Mouse (Mus musculus) neural tube, embryonic 14.5 days (tissue): ENCODE measurements at regions not wholly inside any gene's neighbourhood (a gene's known extent, or its start where the extent isn't known, plus 50 kb on each side); places are given as distances from the start of the nearest gene placed in this dataset.

Experiments used
- ATAC-seq: fragments of 200-750 bp; cut with Nextera tagmentation; 2 replicates; pipeline ENCODE4 v1.8.0; 2017; ENCODE audit warnings: low read depth, mild to moderate bottlenecking, moderate TSS enrichment, moderate library complexity
- H3K27ac ChIP-seq: fragments of 300-500 bp; sonication (generic); 2 replicates; pipeline ENCODE4 v1.5.1; 2014; ENCODE audit warnings: low read depth, mild to moderate bottlenecking, control low read depth, low read length, moderate library complexity, mixed read lengths
- H3K27me3 ChIP-seq: fragments of 300-500 bp; sonication (generic); 2 replicates; pipeline ENCODE4 v1.6.1; 2014; ENCODE audit warnings: low read length; ENCODE audit not compliant: control insufficient read depth, insufficient read depth
- H3K36me3 ChIP-seq: fragments of 300-500 bp; sonication (generic); 2 replicates; pipeline ENCODE4 v1.6.1; 2014; ENCODE audit warnings: low read length, mixed read lengths; ENCODE audit not compliant: control insufficient read depth, insufficient read depth
- H3K4me1 ChIP-seq: fragments of 300-500 bp; sonication (generic); 2 replicates; pipeline ENCODE4 v1.6.1; 2014; ENCODE audit warnings: low read length; ENCODE audit not compliant: control insufficient read depth, insufficient read depth
- H3K4me2 ChIP-seq: fragments of 300-500 bp; sonication (generic); 2 replicates; pipeline ENCODE4 v1.6.1; 2014; ENCODE audit warnings: mild to moderate bottlenecking, low read depth, low read length, control low read depth
- H3K4me3 ChIP-seq: fragments of 300-500 bp; sonication (generic); 2 replicates; pipeline ENCODE4 v1.5.1; 2014; ENCODE audit warnings: low read depth, low read length, control low read depth, mixed read lengths
- H3K9ac ChIP-seq: fragments of 300-500 bp; sonication (generic); replicated peaks from 2 replicates; pipeline ENCODE4 v1.6.1; 2014; ENCODE audit warnings: low read depth, mild to moderate bottlenecking, control low read depth, low read length, mixed read lengths
- H3K9me3 ChIP-seq: fragments of 300-500 bp; sonication (generic); 2 replicates; pipeline ENCODE4 v1.6.1; 2016; ENCODE audit warnings: low read length; ENCODE audit not compliant: control insufficient read depth
- WGBS: fragments of 180-500 bp; shearing (Covaris S2); extraction: QIAGEN DNeasy Blood & Tissue Kit; methylation state at CpG from one replicate; pipeline ENCODE4 v1.1.7; 2014; 5-methylcytosine and 5-hydroxymethylcytosine counted together

DNA sequence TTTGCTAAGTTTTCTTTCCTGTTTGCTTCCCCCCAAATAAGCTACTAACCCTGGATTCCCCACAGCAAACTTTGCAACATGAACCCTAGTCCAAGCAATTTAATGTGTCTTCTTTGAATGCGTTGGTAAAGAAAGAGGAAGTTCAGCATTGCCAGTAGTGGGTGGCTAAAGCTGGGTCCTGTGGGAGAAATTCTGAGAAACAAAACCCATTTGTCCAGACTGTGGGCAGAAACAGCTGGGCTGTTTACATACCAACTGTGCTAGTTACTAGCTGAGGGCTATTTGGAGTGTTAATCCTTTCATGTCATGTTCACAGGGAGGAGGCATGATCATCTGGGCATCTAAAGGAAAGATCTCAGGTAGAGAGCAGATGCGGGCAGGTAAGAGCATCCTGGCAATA is 51.8 kb upstream of the 1190002N15Rik start:
- Histone ChIP-seq H3K9ac (no peak overlapping the region), H3K9me3 (no peaks in the 10 kb centered on the region), H3K4me1 (no peaks in the 10 kb centered on the region), H3K27me3 (no peaks in the 10 kb centered on the region), H3K4me3 (no peak overlapping the region), H3K36me3 (no peaks in the 10 kb centered on the region), H3K27ac (no peak overlapping the region), H3K4me2 (no peak overlapping the region)
- no peak for ATAC-seq
- WGBS, result 84% methylated on average over 2 of the region's 2 CpGs

GRCm38 (mm10) chr9:94604993-94605392 is 64.7 kb upstream of the Slc9a9 start:
- no peaks in the 10 kb centered on the region for H3K27me3 ChIP-seq
- no peak overlapping the region for H3K4me3 ChIP-seq
- WGBS, result 89% methylated on average over 2 of the region's 2 CpGs
- no peak for ATAC-seq
- H3K36me3 ChIP-seq, result no peaks in the 10 kb centered on the region
- H3K4me2 ChIP-seq, result no peak overlapping the region
- H3K9me3 ChIP-seq, result no peaks in the 10 kb centered on the region
- H3K9ac ChIP-seq, result no peak overlapping the region
- H3K27ac ChIP-seq, result no peak overlapping the region
- H3K4me1 ChIP-seq, result no peaks in the 10 kb centered on the region

DNA sequence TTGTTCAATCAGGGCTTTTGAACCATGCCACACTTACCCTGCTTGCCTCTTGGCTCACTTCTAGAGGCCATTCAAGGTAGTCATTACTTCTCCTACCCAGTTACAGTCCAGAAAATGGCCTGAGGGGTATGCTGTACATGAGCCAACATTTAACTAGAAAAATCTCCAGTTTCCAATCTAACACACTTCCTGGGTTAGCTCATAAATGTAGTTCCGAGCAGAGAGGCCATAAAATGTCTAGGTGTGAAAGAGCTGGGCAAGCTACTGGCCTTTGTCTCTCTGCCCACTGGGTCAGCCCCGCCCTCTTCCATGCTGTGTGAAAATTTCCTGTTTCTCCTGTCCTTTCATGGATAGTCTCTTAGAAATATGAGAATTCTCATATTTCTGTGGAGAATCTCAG is 63.3 kb upstream of the Slc9a9 start:
- ATAC-seq, result no peak
- no peak overlapping the region for H3K4me2 ChIP-seq
- H3K9me3 ChIP-seq, result no peaks in the 10 kb centered on the region
- H3K9ac ChIP-seq, result no peak overlapping the region
- WGBS, result 54% methylated on average over 2 of the region's 2 CpGs
- no peak overlapping the region for H3K4me3 ChIP-seq
- no peaks in the 10 kb centered on the region for H3K4me1 ChIP-seq
- no peak overlapping the region for H3K27ac ChIP-seq
- H3K36me3 ChIP-seq, result no peaks in the 10 kb centered on the region
- H3K27me3 ChIP-seq, result no peaks in the 10 kb centered on the region

DNA sequence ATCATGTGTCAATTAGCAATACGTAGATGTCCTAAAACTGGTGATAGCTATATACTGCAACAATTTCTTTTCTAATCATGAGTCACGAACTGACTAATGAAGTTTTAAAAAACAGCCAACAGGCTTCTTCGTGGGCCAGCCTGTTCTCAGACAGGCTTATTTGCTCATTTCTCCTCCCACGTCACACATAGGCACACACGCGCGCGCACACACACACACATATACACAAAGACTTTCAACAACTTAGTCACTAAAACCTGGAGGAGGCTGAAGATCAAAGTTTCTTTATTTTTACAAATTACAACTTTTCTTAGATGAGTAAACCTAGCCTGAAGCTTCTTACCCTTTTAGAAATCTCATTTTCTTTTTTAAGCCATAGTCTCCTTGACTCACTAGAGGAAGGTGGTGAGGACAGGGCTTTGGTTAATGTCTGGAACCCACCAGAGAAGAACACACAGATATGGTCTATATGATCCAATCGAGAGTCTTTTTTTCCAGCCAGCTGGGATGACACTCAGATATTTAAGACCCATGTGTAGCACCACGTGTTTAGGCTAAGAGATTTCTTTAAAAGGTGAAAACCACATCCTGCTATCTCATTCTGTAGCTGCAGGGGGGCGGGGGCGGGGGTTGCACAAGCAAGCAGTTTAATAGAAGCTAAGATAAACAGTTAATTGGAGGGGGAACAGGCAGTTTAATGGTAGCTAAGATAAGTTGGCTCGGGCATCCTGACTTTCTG is 62.5 kb upstream of the Slc9a9 start:
- Histone ChIP-seq H3K4me1 (no peaks in the 10 kb centered on the region), H3K36me3 (no peaks in the 10 kb centered on the region), H3K27ac (no peak overlapping the region), H3K4me3 (no peak overlapping the region), H3K27me3 (no peaks in the 10 kb centered on the region), H3K4me2 (no peak overlapping the region), H3K9me3 (no peaks in the 10 kb centered on the region), H3K9ac (no peak overlapping the region)
- ATAC-seq, result no peak
- WGBS, result 85% methylated on average over 13 of the region's 13 CpGs

DNA sequence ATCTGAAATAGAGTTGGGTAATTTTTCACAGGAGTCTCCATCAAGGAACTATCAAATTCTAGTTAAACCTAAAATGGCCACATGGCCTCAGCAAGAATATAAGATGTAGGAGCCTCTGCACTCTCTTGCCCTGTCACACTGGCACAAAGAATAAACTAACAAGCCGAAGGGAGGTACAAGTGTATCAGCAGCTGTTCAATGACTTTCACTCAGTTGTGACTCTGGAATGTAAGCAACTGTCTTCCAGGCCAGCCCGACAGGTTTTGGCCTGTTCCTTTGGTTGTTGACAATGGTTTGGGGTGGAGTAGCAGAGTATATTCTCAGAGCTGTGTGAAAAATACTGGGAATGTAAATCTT is 62.0 kb upstream of the Slc9a9 start:
- no peaks in the 10 kb centered on the region for H3K4me1 ChIP-seq
- no peaks in the 10 kb centered on the region for H3K9me3 ChIP-seq
- ATAC-seq, result no peak
- no peaks in the 10 kb centered on the region for H3K27me3 ChIP-seq
- WGBS, result 81% methylated on average over 2 of the region's 2 CpGs
- H3K27ac ChIP-seq, result no peak overlapping the region
- no peaks in the 10 kb centered on the region for H3K36me3 ChIP-seq
- no peak overlapping the region for H3K4me3 ChIP-seq
- no peak overlapping the region for H3K4me2 ChIP-seq
- no peak overlapping the region for H3K9ac ChIP-seq

GRCm38 (mm10) chr9:94610101-94610500 is 59.6 kb upstream of the Slc9a9 start:
- WGBS, result 78% methylated on average over 3 of the region's 3 CpGs
- Histone ChIP-seq H3K9ac (no peak overlapping the region), H3K4me3 (no peak overlapping the region), H3K36me3 (no peaks in the 10 kb centered on the region), H3K9me3 (no peaks in the 10 kb centered on the region), H3K4me2 (no peak overlapping the region), H3K27ac (no peak overlapping the region), H3K27me3 (no peaks in the 10 kb centered on the region), H3K4me1 (no peaks in the 10 kb centered on the region)
- ATAC-seq, result no peak

DNA sequence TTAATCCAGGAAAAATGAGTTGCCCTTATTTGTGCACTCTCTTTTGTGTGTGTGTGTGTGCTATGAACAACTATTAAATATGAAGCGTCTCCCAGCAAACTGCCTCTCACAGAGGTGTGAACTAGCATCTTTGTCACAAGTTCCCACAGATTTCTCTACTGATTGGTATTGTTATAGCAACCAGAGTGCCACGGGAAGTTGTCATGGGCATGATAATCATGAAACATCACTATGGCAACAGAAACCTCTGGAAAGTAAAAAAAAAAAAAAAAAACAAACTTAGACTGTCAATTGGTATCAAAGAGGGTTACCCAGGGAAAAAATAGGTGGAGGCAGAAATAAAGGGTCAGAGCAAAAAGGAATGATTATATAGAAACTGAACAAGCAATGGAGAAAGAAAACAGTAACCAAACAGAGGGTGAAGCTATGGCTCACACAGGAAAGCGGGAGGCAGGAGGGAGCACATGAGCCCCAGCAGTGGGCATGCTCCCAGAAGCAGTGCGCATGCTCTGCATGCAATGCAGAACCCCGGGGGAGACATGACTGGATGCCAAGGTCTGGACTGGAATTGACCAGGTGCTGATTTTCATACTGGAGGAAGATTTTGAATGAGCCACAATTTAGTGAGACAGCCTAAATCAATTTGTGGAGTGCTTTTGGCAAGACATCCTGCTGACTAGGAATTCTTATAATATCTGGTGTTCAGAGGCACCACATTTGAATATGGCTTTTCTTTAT is 58.9 kb upstream of the Slc9a9 start:
- 28% methylated on average over 5 of the region's 5 CpGs for WGBS
- no peaks in the 10 kb centered on the region for H3K4me1 ChIP-seq
- no peak overlapping the region for H3K4me3 ChIP-seq
- no peak overlapping the region for H3K9ac ChIP-seq
- no peaks in the 10 kb centered on the region for H3K27me3 ChIP-seq
- no peaks in the 10 kb centered on the region for H3K9me3 ChIP-seq
- H3K4me2 ChIP-seq, result 0 out of 2 replicates have a peak overlapping the region, but pooled peaks have one; percentile 1
- H3K36me3 ChIP-seq, result no peaks in the 10 kb centered on the region
- H3K27ac ChIP-seq, result no peak overlapping the region
- ATAC-seq, result peak; percentile 83

GRCm38 (mm10) chr9:94613891-94614671 is 55.6 kb upstream of the Slc9a9 start:
- ATAC-seq, result peak; percentile 82
- H3K9ac ChIP-seq, result no peak overlapping the region
- WGBS, result 43% methylated on average over 6 of the region's 6 CpGs
- H3K9me3 ChIP-seq, result no peaks in the 10 kb centered on the region
- H3K4me2 ChIP-seq, result no peak overlapping the region
- H3K4me3 ChIP-seq, result no peak overlapping the region
- H3K27me3 ChIP-seq, result no peaks in the 10 kb centered on the region
- H3K36me3 ChIP-seq, result no peaks in the 10 kb centered on the region
- H3K27ac ChIP-seq, result no peak overlapping the region
- no peaks in the 10 kb centered on the region for H3K4me1 ChIP-seq

- no peak for ATAC-seq
- Histone ChIP-seq H3K4me3 (no peak overlapping the region), H3K4me1 (no peaks in the 10 kb centered on the region), H3K9me3 (no peaks in the 10 kb centered on the region), H3K36me3 (no peaks in the 10 kb centered on the region), H3K27me3 (no peaks in the 10 kb centered on the region), H3K4me2 (no peak overlapping the region), H3K27ac (no peak overlapping the region), H3K9ac (no peak overlapping the region)
- 92% methylated on average over 11 of the region's 11 CpGs for WGBS
Measured at GRCm38 (mm10) chr9:94615205-94615604, 54.5 kb upstream of the Slc9a9 start.
